Mouse (Mus musculus): Measurements from ENCODE around the gene Capg.

DNA sequence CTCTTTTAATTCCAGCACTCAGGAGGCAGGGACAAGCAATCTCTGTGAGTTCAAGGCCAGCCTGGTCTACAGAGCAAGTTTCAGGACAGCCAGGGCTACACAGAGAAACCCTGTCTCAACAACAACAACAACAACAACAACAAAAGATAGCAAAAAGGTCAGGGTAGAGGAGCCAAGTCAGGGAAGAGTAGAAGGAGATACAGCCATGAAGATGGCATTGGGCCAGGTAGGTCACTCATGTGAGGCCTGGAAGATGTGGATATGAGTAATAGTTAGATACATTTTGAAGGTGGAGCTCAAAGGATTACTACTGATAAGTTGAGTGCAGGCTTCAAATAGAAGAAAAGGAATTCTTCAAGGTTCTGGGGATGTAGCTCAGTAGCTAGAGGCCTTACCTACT lies 40.9 kb upstream of the Capg start:
- no peak for TF ChIP-seq CTCF (IDR thresholded peaks at IDR 0.05; ENCODE audit: borderline replicate concordance, insufficient read depth, low read depth, low read length)
- TF ChIP-seq POLR2A (IDR thresholded peaks at IDR 0.05; ENCODE audit: borderline replicate concordance, insufficient read depth, low read length) = no peak
